Mouse (Mus musculus) small intestine, adult 2 months (tissue): ENCODE results near the gene Kcnab2. TPM values are rescaled to one million over a fixed set of nuclear protein-coding genes. Genes with fewer than 3 reads are reported as not detected.

Experiments
- H3K27ac ChIP-seq: fragments of 200-500 bp; 2 replicates; pipeline ENCODE4 v1.5.1; 2012; ENCODE audit warnings: low read depth, low read length, control low read depth, inconsistent platforms; ENCODE audit not compliant: insufficient read depth
- H3K27me3 ChIP-seq: fragments of 200-500 bp; 2 replicates; pipeline ENCODE4 v1.6.1; 2012; ENCODE audit warnings: mild to moderate bottlenecking, moderate library complexity, low read length, inconsistent platforms; ENCODE audit not compliant: control insufficient read depth, insufficient read depth
- H3K36me3 ChIP-seq: fragments of 200-500 bp; 2 replicates; pipeline ENCODE4 v1.6.1; 2012; ENCODE audit warnings: mild to moderate bottlenecking, low read length, control low read depth, inconsistent platforms; ENCODE audit not compliant: control insufficient read depth, insufficient read depth
- H3K4me1 ChIP-seq: fragments of 200-500 bp; 2 replicates; pipeline ENCODE4 v1.6.1; 2012; ENCODE audit warnings: low read length, inconsistent platforms, mixed read lengths; ENCODE audit not compliant: control insufficient read depth, insufficient read depth, insufficient read length
- H3K4me3 ChIP-seq: fragments of 200-500 bp; 2 replicates; pipeline ENCODE4 v1.5.1; 2012; ENCODE audit warnings: low read depth, mild to moderate bottlenecking, control low read depth, inconsistent platforms, low read length, moderate library complexity
- CTCF ChIP-seq: fragments of 200-500 bp; IDR thresholded peaks from 2 replicates; pipeline ENCODE4 v1.5.1; 2012; ENCODE audit warnings: low read depth, mild to moderate bottlenecking, control low read depth, inconsistent platforms, low read length, moderate library complexity, mixed read lengths; ENCODE audit not compliant: insufficient replicate concordance, insufficient read length; ENCODE audit errors: extremely low read depth
- POLR2A ChIP-seq: fragments of 200-500 bp; IDR thresholded peaks from 2 replicates; pipeline ENCODE4 v1.6.1; 2012; ENCODE audit warnings: low read depth, mild to moderate bottlenecking, control low read depth, inconsistent platforms, low read length, moderate library complexity
- WGBS: fragments of 180-500 bp; shearing (Covaris S2); methylation state at CpG from one replicate; pipeline ENCODE4 v1.1.7; 2018; 5-methylcytosine and 5-hydroxymethylcytosine counted together
- polyA plus RNA-seq: library from polyadenylated mRNA; depleted of rRNA; stranded (reverse); fragments of >200 nt; gene quantifications from 2 replicates; pipeline ENCODE4 v1.2.3, GENCODE M21; 2012

The Kcnab2 gene
- polyA plus RNA-seq, 1 experiment = 4.3 TPM

GRCm38 (mm10) chr4:152418229-152419060, 59.2 kb downstream of the Kcnab2 start:
- H3K36me3 ChIP-seq = no peaks in the 10 kb centered on the region
- no peaks in the 10 kb centered on the region for H3K4me1 ChIP-seq
- no peak overlapping the region for H3K4me3 ChIP-seq
- WGBS = 53% methylated on average over 28 of the region's 28 CpGs
- H3K27ac ChIP-seq = no peak overlapping the region
- TF ChIP-seq POLR2A (no peak), CTCF (no peak)
- no peaks in the 10 kb centered on the region for H3K27me3 ChIP-seq

GRCm38 (mm10) chr4:152412524-152413080, 65.1 kb downstream of the Kcnab2 start:
- Histone ChIP-seq H3K27ac (no peak overlapping the region), H3K4me1 (no peaks in the 10 kb centered on the region), H3K27me3 (no peaks in the 10 kb centered on the region), H3K36me3 (no peaks in the 10 kb centered on the region), H3K4me3 (no peak overlapping the region)
- TF ChIP-seq CTCF (no peak), POLR2A (no peak)
- 78% methylated on average over 3 of the region's 3 CpGs for WGBS

- Histone ChIP-seq H3K4me1 (no peaks in the 10 kb centered on the region), H3K4me3 (no peak overlapping the region), H3K27ac (no peak overlapping the region), H3K36me3 (no peaks in the 10 kb centered on the region), H3K27me3 (no peaks in the 10 kb centered on the region)
- WGBS = 73% methylated on average over 13 of the region's 13 CpGs
- TF ChIP-seq POLR2A (no peak), CTCF (no peak)
Observed at GRCm38 (mm10) chr4:152410961-152411360, 66.7 kb downstream of the Kcnab2 start.

GRCm38 (mm10) chr4:152406531-152406930, 71.1 kb downstream of the Kcnab2 start:
- Histone ChIP-seq H3K36me3 (no peaks in the 10 kb centered on the region), H3K27me3 (no peaks in the 10 kb centered on the region), H3K4me3 (no peak overlapping the region), H3K4me1 (no peaks in the 10 kb centered on the region), H3K27ac (no peak overlapping the region)
- TF ChIP-seq CTCF (no peak), POLR2A (no peak)
- 65% methylated on average over 8 of the region's 8 CpGs for WGBS

- H3K27me3 ChIP-seq = no peaks in the 10 kb centered on the region
- no peaks in the 10 kb centered on the region for H3K4me1 ChIP-seq
- no peak for TF ChIP-seq POLR2A
- no peak for TF ChIP-seq CTCF
- 75% methylated on average over 7 of the region's 7 CpGs for WGBS
- no peak overlapping the region for H3K27ac ChIP-seq
- no peak overlapping the region for H3K4me3 ChIP-seq
- H3K36me3 ChIP-seq = no peaks in the 10 kb centered on the region
Observed at GRCm38 (mm10) chr4:152405671-152406201, 71.9 kb downstream of the Kcnab2 start.

- WGBS = 72% methylated on average over 6 of the region's 6 CpGs
Observed at GRCm38 (mm10) chr4:152405143-152405542, 72.5 kb downstream of the Kcnab2 start.

GRCm38 (mm10) chr4:152398926-152399325, 78.7 kb downstream of the Kcnab2 start:
- no peaks in the 10 kb centered on the region for H3K36me3 ChIP-seq
- no peaks in the 10 kb centered on the region for H3K27me3 ChIP-seq
- TF ChIP-seq POLR2A (no peak), CTCF (no peak)
- H3K27ac ChIP-seq = no peak overlapping the region
- H3K4me3 ChIP-seq = no peak overlapping the region
- WGBS = 81% methylated on average over 3 of the region's 3 CpGs
- no peaks in the 10 kb centered on the region for H3K4me1 ChIP-seq

More at GRCm38 (mm10) chr4:152405143-152405542, 72.5 kb downstream of the Kcnab2 start:
- Histone ChIP-seq H3K27ac (no peak overlapping the region), H3K4me1 (no peaks in the 10 kb centered on the region), H3K27me3 (no peaks in the 10 kb centered on the region), H3K36me3 (no peaks in the 10 kb centered on the region), H3K4me3 (no peak overlapping the region)
- TF ChIP-seq CTCF = no peak
- no peak for TF ChIP-seq POLR2A
